Mouse (Mus musculus): ENCODE measurements around the gene Gtf2a2.
"Not testable (repeated sequence)": the region's sequence is repeated elsewhere in the genome, so short reads cannot be mapped to it uniquely, and the experiment has no call there.

Gtf2a2 gene

DNA sequence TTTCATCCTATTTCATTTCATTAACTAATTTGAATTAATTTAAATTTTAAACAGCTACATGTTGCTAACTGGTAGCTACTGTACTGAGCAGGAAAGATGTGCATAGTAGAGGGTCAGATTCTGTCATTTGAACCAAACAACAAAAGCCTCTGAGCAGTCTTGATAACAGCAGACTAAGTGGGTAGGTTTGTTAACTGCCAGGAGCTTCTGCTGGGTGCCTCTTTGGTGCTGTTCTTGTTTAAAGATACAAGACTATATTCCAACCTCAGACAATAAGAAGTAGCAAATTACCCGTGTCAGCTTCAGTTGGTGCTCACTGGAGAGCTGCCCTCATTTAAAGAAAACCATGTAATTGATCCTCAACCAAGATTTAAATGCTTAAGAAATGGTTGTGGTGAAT is 9.3 kb downstream of the Gtf2a2 start:
- DNase-seq (ENCODE audit: low spot score), result no peak

DNA sequence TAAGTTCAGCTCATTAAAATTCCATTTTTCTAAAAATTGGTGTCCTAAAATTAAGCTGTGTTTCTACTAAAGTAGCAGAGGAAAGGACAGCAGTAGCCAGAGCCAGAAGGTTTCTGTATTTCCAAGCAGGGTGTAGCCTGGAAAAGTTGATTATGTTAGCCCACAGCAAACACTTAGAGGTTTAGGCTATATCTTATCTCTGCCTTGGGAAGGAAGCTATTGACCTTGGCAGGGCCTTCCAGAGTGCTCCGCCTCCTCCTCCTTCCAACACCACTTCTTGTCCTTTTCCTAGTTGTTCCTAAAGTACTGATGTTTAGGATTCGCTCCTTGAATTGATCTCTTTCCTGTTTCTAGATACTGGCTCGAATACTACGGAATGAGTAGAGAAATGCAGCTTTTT is 9.7 kb downstream of the Gtf2a2 start:
- no peak for DNase-seq (ENCODE audit: low spot score)

DNA sequence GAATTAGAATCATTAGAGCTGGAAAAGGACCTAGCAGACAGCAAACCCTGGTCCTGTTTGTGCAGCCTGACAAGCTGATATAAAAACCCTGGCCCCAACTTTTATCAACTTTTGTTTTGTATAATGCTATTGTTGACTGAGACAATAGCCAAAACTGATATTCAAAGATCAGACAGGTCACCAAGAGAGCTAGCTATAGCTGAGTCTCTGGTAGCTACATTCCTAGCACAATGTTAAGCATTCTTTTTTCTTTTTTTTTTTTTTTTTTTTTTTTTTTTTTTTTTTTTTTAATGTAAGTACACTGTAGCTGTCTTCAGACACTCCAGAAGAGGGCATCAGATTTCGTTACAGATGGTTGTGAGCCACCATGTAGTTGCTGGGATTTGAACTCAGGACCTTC is 11.3 kb downstream of the Gtf2a2 start:
- DNase-seq (ENCODE audit: low spot score), result not testable (repeated sequence)

DNA sequence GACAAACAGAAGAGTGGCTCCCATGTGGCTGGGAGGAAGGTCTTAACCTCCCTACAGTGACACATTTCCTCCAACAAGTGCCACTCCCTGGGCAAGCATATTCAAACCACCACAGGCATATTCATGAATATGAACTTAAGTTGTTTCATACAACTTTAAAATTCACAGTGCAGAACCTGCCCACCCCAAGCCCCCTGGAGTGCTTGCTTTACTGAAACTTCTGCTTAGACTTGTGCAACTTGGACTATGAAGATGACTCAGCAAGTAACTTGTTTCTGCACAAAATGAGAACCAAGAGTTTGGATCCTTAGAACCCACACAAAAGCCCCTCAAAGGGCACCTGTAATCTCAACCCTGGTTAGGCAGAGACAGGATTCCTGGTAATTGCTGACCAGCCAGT is 12.3 kb downstream of the Gtf2a2 start:
- DNase-seq (ENCODE audit: low spot score), result no peak

DNA sequence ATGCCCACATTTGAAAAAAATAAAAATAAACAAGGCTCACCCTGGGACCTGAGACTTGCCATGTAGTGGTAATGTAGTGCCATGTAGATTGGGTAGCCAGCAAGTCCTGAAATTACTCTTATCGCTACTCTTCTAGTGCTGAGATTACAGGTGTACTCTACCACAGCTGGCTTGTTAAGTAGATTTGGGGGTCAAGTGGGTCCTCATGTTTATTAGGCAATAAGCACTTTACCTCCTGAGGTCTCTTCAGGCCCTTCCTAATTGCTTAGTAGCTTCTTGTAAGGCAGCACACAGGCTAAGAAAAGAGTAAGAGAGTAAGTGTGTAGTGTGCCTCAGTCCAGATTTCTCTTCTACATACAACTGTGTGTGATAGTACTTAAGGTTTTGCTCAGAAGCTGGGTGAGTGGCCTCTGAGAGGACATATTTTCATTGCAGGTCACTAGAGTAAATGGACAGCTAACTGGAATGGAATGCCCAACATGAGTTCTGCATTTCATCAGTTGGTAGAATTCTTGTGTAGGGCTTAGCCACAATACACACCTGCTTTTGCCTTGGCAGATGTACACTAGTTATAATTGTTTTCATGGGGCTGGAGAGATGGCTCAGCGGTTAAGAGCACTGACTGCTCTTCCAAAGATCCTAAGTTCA is 13.1 kb downstream of the Gtf2a2 start:
- no peak for DNase-seq (ENCODE audit: low spot score)

DNA sequence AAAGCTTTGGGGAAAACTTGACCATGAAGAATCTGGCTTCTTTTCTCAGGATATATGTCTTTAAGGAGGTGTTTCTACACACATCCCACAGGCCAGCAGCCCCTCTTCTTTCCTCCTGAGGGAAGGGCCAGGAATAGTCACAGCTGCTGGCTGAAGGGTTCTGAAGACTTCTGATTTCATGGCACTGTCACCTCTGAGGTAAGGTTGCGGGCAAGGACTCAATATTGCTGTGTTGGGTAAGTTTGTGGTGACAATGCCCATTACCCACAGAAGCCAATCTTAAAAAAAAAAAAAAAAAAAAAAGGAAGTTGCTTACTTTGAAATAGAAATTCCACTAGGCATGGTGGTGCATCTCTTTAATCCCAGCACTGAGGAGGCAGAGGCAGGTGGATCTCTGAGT is 19.8 kb downstream of the Gtf2a2 start:
- DNase-seq (ENCODE audit: low spot score), result no peak

DNA sequence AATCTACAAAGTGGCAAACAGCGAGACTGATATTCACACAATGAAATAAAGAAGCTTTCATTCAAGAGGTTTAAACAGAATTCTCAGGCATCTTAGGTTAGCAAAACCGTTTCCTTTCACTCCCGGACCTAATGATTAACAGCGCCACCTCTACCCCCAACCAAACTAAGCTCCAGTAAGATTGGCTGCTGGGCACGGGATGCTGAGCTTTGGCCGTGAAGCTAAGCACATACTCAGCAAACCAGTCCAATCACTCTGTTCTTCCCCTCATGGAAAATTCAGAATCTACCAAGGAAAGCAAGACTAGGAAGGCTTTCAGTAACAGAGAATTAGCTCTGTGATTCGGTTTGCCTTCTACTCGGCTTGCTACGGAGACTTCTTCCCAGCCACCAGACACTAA is 20.7 kb downstream of the Gtf2a2 start:
- DNase-seq (ENCODE audit: low spot score), result no peak

DNA sequence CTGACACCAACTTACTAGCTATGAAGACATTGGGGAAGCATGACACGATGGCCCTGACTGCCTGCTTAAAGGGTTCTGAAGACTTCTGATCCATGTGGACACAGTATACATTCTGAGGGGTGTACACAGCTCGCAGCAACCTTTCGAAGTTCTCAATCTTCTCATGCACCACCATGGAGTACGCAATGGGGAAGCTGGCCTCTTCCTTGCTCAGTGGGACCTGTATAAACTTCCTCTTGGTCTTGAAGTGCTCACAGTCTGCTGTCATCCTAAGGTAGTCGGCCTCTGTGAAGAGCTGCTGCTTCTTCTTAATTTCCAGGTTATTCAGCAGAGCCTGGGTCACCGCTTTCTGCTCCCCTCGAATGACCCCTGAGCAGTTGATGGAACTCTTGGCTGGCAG is 22.4 kb downstream of the Gtf2a2 start:
- DNase-seq (ENCODE audit: low spot score), result no peak

DNA sequence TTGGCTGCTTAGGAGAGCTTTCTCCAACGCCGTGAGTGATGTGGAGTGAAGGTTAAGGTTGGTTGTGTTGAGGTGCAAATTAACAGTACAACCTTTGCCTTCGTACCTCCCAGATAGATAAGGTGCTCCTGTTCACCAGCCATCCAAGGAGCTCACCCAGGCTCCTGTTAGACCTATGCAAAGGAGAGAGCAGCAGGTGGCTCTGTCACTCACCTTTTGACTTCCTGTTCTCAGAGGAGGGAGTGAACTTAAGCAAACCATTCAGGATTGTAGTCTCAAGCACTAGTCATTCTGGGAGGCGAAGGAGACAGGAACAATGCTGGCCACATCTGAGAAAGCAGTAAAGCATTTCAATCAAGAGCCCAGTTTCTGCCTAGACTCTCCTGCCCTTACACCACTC is 24.3 kb downstream of the Gtf2a2 start:
- DNase-seq (ENCODE audit: low spot score), result no peak

DNA sequence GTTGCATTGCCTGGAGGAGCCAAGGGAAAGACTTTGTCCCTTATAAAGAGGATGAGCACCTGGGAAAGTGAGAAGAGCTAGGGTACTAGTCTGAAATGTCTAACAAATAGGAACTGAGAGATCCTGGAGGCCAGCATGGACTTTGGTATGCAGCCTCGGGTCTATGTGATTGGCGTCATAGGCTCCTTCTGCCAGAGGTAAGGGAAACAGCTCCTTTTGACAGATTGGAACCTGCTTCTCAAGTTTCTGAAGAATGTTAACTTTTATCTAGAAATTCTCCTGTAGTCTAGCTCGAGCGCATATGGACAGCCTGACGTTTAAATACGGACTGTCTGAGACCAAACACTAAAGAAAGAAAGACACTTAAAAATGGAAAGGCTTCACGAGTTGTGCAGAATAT is 25.6 kb downstream of the Gtf2a2 start, which contains the start of gene Gcnt3:
Gcnt3 (minus strand) TSS at position 101 of the 400 bp plus-strand sequence.
- no peak for DNase-seq (ENCODE audit: low spot score)

DNA sequence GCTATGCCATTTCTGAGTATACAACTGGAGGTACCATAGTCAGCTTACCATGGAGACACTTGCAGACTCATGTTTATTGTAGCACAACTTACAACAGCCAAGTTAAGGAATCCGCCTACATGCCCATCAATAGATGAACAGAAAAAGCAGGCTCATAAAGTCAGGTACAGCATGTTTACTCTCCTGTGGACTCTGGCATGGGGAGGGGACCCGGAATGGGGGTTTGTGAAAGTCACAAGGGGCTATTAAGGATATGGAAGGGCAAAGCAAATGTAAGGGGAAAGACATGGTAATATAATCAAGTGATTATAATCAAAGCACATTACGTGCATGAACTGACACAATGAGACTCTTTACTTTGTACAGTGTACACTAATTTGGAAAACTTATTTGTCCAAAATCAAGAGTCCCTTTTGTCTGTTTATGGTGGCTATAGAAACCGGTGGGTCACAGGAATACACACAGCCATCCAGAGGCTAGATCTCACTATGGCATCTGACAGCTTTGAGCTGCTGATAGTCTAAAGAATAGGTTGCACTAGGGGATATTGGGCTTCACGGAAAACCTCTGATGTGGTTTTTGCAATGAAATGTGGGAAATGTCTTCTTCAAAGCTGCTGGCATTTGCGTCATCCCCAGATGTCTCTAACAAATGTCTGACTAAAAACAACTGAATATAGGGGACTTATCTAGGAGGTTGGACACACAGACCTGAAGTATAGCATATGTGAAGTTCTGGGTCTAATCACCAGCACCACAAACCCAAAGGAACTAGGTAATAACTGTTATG is 27.4 kb downstream of the Gtf2a2 start:
- no peak for DNase-seq (ENCODE audit: low spot score)

DNA sequence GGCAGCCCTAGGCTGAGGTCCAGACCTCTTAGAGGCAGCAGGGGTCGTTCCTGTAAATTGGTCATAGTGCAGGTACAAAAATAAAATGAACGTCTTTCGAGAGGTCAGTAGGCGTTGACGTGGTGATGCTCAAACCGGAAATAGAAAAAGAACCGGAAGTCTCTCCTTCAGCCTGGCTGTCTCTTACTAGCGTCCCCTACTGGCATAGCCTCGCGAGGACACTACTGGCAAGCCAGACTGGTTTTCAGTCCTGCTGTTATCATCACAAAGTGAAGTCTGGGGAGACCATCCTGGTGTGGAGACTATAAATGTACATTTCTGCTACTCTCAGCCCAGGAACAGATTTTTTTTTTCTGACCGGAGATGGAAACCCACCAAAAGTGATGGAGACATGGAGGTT is 28.2 kb downstream of the Gtf2a2 start:
- DNase-seq (ENCODE audit: low spot score), result no peak

DNA sequence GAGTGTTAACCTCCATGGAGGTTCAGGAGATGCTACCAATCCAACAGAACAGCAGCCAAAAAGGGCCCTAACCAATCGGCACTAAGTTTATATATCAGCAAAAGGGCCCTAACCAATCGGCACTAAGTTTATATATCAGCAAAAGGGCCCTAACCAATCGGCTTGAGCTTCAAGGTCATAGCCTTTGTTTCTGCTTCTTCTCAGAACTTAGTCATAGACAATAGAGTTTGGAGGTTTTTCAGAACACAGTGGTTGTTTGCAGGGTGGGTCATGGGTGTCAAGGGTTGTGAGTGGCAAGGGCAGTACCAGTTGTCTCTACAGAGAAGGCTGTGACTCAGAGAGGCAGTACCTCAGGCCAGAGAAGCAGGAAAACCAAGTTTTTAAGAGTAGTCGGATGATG is 29.8 kb downstream of the Gtf2a2 start:
- DNase-seq (ENCODE audit: low spot score), result no peak

DNA sequence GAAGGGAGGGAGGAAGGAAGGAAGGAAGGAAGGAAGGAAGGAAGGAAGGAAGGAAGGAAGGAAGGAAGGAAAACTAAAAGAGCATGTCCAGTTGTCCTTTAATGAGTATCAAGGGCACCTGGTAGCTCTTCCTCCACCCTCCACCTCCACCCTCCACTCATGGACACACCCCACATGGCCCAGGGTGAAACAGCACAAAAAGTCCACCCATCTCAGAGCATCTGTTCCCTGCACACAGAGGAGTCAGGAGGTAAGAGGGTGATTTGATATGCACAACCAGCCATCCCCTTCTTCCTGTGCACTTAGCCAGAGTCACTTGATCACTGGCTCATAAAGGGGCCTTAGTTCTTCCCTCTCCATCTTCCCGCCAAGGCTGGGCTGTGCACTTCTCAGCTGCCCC is 30.6 kb downstream of the Gtf2a2 start:
- DNase-seq (ENCODE audit: low spot score), result no peak

DNA sequence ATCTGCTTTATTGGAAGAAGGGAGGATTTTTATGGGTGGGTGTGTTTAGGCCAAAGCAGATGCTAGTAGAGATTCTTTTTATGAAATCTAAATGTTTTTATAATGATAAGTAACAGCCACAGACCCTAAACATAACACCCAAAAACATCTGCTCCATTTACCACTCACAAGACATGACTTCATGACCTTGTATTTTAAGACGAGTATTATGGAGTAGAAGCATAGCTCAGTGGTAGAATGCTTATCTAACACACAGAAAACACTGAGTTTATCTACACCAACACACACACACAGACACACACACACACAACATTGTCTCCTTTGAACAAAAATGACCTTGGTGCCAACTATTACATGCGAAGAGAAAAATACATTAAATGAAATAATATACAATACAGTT is 32.5 kb downstream of the Gtf2a2 start:
- no peak for DNase-seq (ENCODE audit: low spot score)

DNA sequence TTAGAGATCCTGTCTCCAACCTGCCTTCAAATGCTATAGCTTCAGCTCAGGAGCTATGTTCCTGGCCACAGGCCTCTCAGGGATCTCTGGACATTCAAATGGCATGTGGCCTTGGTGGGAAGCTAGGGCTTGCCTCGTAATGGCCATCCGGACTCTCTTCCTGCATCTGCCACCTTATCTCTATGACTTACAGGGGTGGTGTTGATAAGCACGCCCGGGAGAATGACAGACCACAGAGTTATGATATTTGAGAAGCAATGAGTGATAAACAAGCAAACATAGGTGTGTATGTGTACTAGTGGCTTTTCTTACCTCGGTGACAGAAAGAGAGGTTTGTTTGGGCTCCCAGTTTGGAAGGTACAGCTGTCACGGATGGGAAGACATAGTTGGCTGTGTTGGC is 33.9 kb downstream of the Gtf2a2 start:
- no peak for DNase-seq (ENCODE audit: low spot score)

DNA sequence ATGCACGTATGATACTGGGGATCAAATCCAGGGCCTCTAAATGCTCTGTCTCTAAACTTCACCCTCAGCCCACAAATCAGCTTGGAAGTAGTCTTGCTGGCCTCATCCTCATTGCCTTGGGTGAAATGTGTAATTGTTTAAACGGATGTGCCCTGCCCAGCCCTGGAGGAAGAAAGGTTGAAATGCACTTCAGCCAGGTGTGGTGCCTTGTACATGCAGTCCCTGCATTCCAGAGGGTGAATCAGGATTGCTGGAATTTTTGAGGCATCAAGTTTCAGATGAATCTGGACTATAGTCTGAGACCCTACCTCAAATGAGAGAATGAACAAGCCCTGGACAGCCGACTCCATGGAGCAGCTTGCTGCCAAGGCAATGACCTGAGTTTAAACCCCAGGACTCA is 35.5 kb downstream of the Gtf2a2 start:
- no peak for DNase-seq (ENCODE audit: low spot score)

DNA sequence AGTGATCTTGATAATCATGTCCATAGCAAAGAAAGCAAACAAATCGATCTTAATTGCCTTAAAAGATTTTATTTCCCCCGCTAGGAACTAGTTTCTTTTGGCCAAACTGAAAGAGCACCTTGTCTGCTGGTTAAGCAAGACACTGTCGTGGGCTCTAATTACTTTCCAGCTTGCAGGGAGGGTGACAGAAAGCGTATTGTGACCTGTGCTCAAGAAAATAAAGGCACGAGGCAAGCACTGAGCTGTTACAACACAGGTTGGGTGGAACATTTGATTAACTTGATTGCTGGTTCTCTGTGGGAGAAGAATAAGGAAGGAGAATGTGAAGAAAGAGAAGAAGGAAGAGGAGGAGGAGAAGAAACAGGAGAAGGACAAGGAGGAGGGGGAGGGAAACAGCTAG is 35.9 kb downstream of the Gtf2a2 start:
- no peak for DNase-seq (ENCODE audit: low spot score)

DNA sequence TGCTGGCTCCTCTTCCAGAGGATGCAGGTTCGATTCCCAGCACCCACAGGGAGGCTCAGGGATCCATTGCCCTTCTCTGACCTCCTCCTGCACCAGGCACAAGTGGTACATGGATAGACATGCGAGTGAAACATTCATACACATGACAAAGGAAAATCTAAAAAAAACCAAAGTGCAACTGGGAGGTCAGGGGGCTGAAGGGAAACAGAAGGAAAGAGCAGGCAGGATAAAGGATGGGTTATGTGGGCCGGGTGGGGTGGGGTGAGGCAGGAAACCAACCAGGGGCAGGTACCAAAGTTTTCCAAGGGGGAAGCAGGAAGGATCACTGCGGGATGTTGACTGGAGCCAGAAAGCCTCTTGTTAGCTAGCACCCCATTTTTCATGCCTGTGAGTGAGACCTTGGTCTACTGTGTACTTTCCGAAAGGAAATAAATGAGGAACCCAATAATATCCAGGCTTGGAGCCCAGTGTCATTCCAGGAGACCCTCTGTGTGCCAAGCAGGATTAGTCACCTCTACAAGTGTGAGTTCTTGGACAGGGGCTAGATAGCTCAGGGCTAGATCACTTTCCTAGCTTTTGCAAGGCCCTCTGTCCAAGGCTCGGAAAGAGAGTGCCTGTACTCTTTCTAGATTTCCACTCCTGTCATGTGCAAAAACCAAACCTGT is 36.5 kb downstream of the Gtf2a2 start:
- DNase-seq (ENCODE audit: low spot score), result no peak

DNA sequence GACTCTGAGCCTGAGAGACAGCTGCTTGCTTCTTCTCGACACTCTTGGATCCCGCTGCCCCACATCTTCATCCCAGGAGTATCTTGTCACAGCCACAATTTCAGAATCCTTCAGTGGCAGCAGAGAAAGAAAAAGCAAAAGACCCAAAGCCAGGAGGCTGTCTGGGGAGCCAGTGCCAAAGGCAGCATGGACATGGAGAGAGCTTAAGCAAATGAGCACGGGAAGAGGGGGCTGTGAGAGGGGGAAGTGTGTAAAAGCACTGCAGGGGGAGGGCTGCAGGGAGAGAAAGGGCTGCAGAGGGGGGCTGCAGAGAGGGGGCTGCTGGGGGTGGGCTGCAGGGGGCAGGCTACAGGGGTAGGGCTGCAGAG is 37.0 kb downstream of the Gtf2a2 start:
- DNase-seq (ENCODE audit: low spot score), result no peak

DNA sequence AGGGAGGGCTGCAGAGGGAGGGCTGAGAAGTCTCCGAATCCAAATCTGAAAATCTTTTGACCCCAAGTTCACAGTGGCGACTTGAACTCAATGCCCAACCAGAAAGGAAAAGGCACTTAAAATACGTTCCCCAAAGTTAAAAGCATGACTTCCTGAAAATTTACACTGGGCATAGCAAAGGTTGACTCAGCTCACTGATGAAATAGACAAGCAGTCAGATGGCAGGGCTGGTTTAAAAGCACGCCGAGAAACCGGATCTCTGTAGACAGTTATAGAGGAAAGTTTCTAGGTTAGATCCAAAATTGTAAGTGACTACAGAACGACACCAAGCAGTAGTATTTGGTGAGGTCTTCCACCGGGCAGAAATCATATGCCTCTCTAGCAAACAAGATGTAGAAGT is 37.5 kb downstream of the Gtf2a2 start:
- DNase-seq (ENCODE audit: low spot score), result no peak

DNA sequence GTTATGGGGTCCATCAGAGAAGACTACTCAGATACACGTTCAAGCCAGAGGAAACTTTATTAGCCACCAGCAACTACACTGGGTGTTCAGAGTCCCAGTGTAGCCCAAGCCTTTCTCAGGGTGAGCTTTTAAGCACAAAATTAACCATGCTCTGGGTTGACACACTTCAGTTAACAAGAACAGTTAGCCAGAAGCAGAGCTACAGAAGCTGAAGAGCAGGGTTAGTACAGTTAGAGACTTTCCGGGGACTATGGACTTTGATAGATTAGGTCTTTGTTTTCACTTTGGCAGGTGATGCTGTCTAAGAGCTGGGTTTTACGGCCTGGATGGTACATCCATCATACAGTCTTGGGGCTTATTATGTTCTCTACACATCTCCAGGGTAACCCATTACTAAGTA is 40.4 kb downstream of the Gtf2a2 start:
- DNase-seq (ENCODE audit: low spot score), result no peak

DNA sequence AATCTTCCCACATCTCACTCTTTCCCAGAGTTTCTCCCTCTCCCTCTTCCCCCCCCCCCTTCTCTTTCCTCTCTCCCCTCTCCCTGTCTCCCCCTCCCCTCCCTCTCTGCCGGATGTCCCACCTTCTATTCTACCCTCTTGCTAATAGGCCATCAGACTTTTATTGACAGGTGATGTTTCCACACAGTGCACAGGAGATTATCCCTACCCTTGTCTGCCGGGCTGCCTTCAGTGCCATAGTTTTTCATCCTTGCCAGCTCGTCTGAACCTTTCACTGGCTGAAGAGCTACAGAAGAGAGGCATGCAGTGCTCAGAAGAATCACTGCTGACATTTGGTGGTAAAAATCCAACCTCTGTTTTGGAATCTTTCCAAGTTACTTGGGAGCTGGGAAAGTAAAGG is 41.1 kb downstream of the Gtf2a2 start:
- DNase-seq (ENCODE audit: low spot score), result no peak
